Mouse (Mus musculus) MEL (cell line): ENCODE measurements around the gene Shld2.

ENCODE experiments used
- CTCF ChIP-seq, 3 experiments: IDR thresholded peaks in 2 of 3; conservative IDR thresholded peaks in 1 of 3; 2 replicates each; pipeline ENCODE4 v1.5.1; 2011 to 2012; ENCODE audit warnings: low read length in 3 of 3, low read depth in 2 of 3, mild to moderate bottlenecking in 2 of 3, improper control_type of control experiment in 1 of 3, inconsistent platforms in 1 of 3, mixed read lengths in 1 of 3, moderate library complexity in 1 of 3; ENCODE audit not compliant: control insufficient read depth in 1 of 3, insufficient read depth in 1 of 3, poor library complexity in 1 of 3, severe bottlenecking in 1 of 3
- E2F4 ChIP-seq: IDR thresholded peaks from 2 replicates; pipeline ENCODE4 v1.6.1; 2011; ENCODE audit warnings: low read depth, low read length, improper control_type of control experiment, borderline replicate concordance
- ELF1 ChIP-seq: IDR thresholded peaks from 2 replicates; pipeline ENCODE4 v1.6.1; 2014; ENCODE audit warnings: low read depth, mild to moderate bottlenecking, inconsistent platforms, low read length, improper control_type of control experiment, moderate library complexity
- EP300 ChIP-seq, 2 experiments: IDR thresholded peaks; 2 replicates each; pipeline ENCODE4 v1.6.1; 2011; ENCODE audit warnings: improper control_type of control experiment in 2 of 2, low read length in 2 of 2, low read depth in 1 of 2, mild to moderate bottlenecking in 1 of 2
- GATA1 ChIP-seq: IDR thresholded peaks from 2 replicates; pipeline ENCODE4 v1.6.1; 2011; ENCODE audit warnings: low read depth, low read length, improper control_type of control experiment
- NRF1 ChIP-seq: IDR thresholded peaks from 2 replicates; pipeline ENCODE4 v1.6.1; 2014; ENCODE audit warnings: low read depth, mild to moderate bottlenecking, inconsistent platforms, low read length, improper control_type of control experiment, moderate library complexity; ENCODE audit not compliant: poor library complexity, insufficient read depth, severe bottlenecking
- SIN3A ChIP-seq: IDR thresholded peaks from 2 replicates; pipeline ENCODE4 v1.6.1; 2012; ENCODE audit warnings: low read length, improper control_type of control experiment, inconsistent platforms
- USF2 ChIP-seq, 2 experiments: IDR thresholded peaks; 2 replicates each; pipeline ENCODE4 v1.6.1; 2011 to 2012; ENCODE audit warnings: improper control_type of control experiment in 2 of 2, low read length in 2 of 2, borderline replicate concordance in 1 of 2, inconsistent platforms in 1 of 2, low read depth in 1 of 2, mild to moderate bottlenecking in 1 of 2; ENCODE audit not compliant: insufficient read depth in 1 of 2
- ZNF384 ChIP-seq: IDR thresholded peaks from 2 replicates; pipeline ENCODE4 v1.6.1; 2012; ENCODE audit warnings: low read depth, mild to moderate bottlenecking, inconsistent platforms, low read length, improper control_type of control experiment

DNA sequence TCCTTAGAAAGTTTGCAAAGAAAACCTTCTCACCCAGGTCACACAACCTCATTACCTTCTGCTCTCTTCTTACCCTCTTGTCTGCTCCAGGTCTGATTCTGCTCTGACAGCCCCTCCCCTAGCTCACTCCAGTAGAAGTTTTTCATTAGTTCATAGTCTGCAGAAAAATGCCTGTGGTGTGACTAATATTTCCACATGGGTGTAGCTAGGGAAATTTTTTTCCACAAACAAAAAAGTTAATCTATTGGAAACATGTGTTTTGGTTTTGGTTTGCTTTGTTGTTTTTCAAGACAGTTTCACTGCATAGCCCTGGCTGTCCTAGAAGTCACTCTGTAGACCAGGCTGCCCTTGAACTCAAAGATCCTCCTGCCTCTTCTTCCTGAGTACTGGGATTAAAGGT, 7.8 kb upstream of the Shld2 start:
- TF ChIP-seq E2F4, result no peak
- no peak for TF ChIP-seq ZNF384
- no peak for TF ChIP-seq ELF1
- no peak for TF ChIP-seq USF2 (IDR thresholded peaks at IDR 0.05; ENCODE audit: borderline replicate concordance in 1 of 2, insufficient read depth in 1 of 2, low read depth in 1 of 2, low read length in 2 of 2)
- TF ChIP-seq NRF1, result no peak
- TF ChIP-seq EP300 (IDR thresholded peaks at IDR 0.05; ENCODE audit: low read depth in 1 of 2, low read length in 2 of 2), result no peak
- no peak for TF ChIP-seq SIN3A
- TF ChIP-seq GATA1, result no peak
- TF ChIP-seq CTCF (IDR thresholded peaks at IDR 0.05 in 2 of 3, conservative IDR thresholded peaks at IDR 0.05 in 1 of 3; ENCODE audit: control insufficient read depth in 1 of 3, insufficient read depth in 1 of 3, low read depth in 2 of 3, low read length in 3 of 3, poor library complexity in 1 of 3, severe bottlenecking in 1 of 3), result no peak
